Mouse (Mus musculus) c-Kit-negative CD71-positive TER-119-positive erythroid progenitor cells, embryonic 14.5 days (primary cell): ENCODE results near the gene Mpnd.

Experiments
- DNase-seq: peaks from one replicate; pipeline ENCODE4 v3.0.0-alpha.2; 2013; ENCODE audit warnings: low read depth, low spot score

Mpnd gene

GRCm38 (mm10) chr17:56020400-56021084, 15.0 kb downstream of the Mpnd start:
- no peak for DNase-seq

- DNase-seq = no peak
These were observed 15.8 kb downstream of the Mpnd start for GRCm38 (mm10) chr17:56021161-56021910.

GRCm38 (mm10) chr17:56022131-56022988, 16.8 kb downstream of the Mpnd start:
- DNase-seq = no peak

- DNase-seq = no peak
These were observed 17.4 kb downstream of the Mpnd start for GRCm38 (mm10) chr17:56022989-56023290.

- no peak for DNase-seq
These were observed 17.9 kb downstream of the Mpnd start for GRCm38 (mm10) chr17:56023386-56023785.

GRCm38 (mm10) chr17:56024476-56024875, 19.0 kb downstream of the Mpnd start:
- DNase-seq = no peak

GRCm38 (mm10) chr17:56024931-56025330, 19.4 kb downstream of the Mpnd start:
- no peak for DNase-seq

GRCm38 (mm10) chr17:56026303-56026702, 20.8 kb downstream of the Mpnd start:
- DNase-seq = no peak

GRCm38 (mm10) chr17:56026881-56027280, 21.4 kb downstream of the Mpnd start:
- DNase-seq = no peak

GRCm38 (mm10) chr17:56027801-56028441, 22.4 kb downstream of the Mpnd start:
- DNase-seq = no peak

- DNase-seq = no peak
These were observed 24.8 kb downstream of the Mpnd start for GRCm38 (mm10) chr17:56030238-56030870.

GRCm38 (mm10) chr17:56030919-56031318, 25.4 kb downstream of the Mpnd start:
- no peak for DNase-seq

GRCm38 (mm10) chr17:56031431-56031830, 25.9 kb downstream of the Mpnd start:
- DNase-seq = no peak

- DNase-seq = no peak
These were observed 26.7 kb downstream of the Mpnd start for GRCm38 (mm10) chr17:56032127-56032733.

GRCm38 (mm10) chr17:56032831-56033230, 27.3 kb downstream of the Mpnd start:
- DNase-seq = no peak

- no peak for DNase-seq
These were observed 28.7 kb downstream of the Mpnd start for GRCm38 (mm10) chr17:56034040-56034725.

GRCm38 (mm10) chr17:56034726-56035100, 29.2 kb downstream of the Mpnd start:
- no peak for DNase-seq

- no peak for DNase-seq
These were observed 29.7 kb downstream of the Mpnd start for GRCm38 (mm10) chr17:56035216-56035615.

- DNase-seq = peak; percentile 97
These were observed 30.8 kb downstream of the Mpnd start, which contains the start of gene Sh3gl1 for GRCm38 (mm10) chr17:56036176-56036900. Gene Sh3gl1 (minus strand): TSS chr17:56036635.

GRCm38 (mm10) chr17:56036901-56037287, 31.4 kb downstream of the Mpnd start:
- no peak for DNase-seq
